Mouse (Mus musculus) embryonic facial prominence, embryonic 10.5 days (tissue): ENCODE measurements around the gene Ptprn2. TPM values are rescaled to one million over a fixed set of nuclear protein-coding genes. Genes with fewer than 3 reads are reported as not detected.

Source experiments
- microRNA counts: library from miRNA; unstranded; fragments of <30 nt; microRNA quantifications from one replicate; lab custom pipeline; 2017
- microRNA-seq: library from miRNA; unstranded; fragments of <30 nt; microRNA quantifications from one replicate; pipeline ENCODE4, GENCODE M21; 2017
- polyA plus RNA-seq: library from polyadenylated mRNA; unstranded; fragments of >200 nt; fragmentation: Nextera tagmentation; extraction: Ambion mirVana; gene quantifications from 2 replicates; pipeline ENCODE4 v1.2.1, GENCODE M21; 2016

Gene Ptprn2
- polyA plus RNA-seq, 1 experiment from 2014 or later: 1.4 TPM

MicroRNA genes within 50 kb of the gene (microRNA counts, 519-probe panel; counts per million panel counts)
- microRNA mmu-miR-153 (lab: Ali Mortazavi, UCI): 1,554 counts per million, percentile 58 among the panel's probes with 10 or more counts

Small RNA genes lying within 50 kb of the gene (microRNA-seq; reads per million reads assigned to microRNA genes)
- gene Mir153: 442 reads per million, percentile 67 among the genes with 10 or more reads in this experiment

Other genes with a start within 250 kb of the Ptprn2 start
- 19.1 and 20.2 TPM in 2 replicates for gene Wdr60, start 222.7 kb upstream of the Ptprn2 start, polyA plus RNA-seq
- gene Gm11027, start 210.3 kb upstream of the Ptprn2 start, polyA plus RNA-seq: not detected in 2 replicates
- 13.8 and 14.0 TPM in 2 replicates for gene Esyt2, start 204.5 kb upstream of the Ptprn2 start, polyA plus RNA-seq
- gene Ncapg2, start 80.3 kb upstream of the Ptprn2 start, polyA plus RNA-seq: 53.1 and 57.3 TPM in 2 replicates